Mouse (Mus musculus): ENCODE data around the gene Fgfr2. TPM values are rescaled to one million over a fixed set of nuclear protein-coding genes. Genes with fewer than 3 reads are reported as not detected.
A peak's percentile ranks its signal among the peaks of the same experiment; 100 is the strongest.

Gene Fgfr2
- polyA plus RNA-seq, 1 experiment from 2014 or later = 24.1 TPM

- WGBS = 42% methylated on average over 7 of the region's 7 CpGs
- Histone ChIP-seq H3K27me3 (replicated peaks; ENCODE audit: control insufficient read depth, insufficient read depth, low read length) (no peaks in the 10 kb centered on the region), H3K4me3 (ENCODE audit: low read length) (no peak overlapping the region), H3K9ac (ENCODE audit: low read depth, low read length) (no peak overlapping the region), H3K4me1 (ENCODE audit: control insufficient read depth, insufficient read depth, low read depth, low read length) (peaks cover 65% of the 10 kb centered on the region), H3K36me3 (ENCODE audit: control insufficient read depth, insufficient read depth, low read length) (no peaks in the 10 kb centered on the region), H3K27ac (ENCODE audit: low read depth, low read length) (peak overlapping the region; percentile 68), H3K4me2 (ENCODE audit: low read length) (no peak overlapping the region), H3K9me3 (ENCODE audit: control insufficient read depth, low read length) (no peaks in the 10 kb centered on the region)
- no peak for ATAC-seq
These were observed 314.9 kb downstream of the Fgfr2 start for GRCm38 (mm10) chr7:132808051-132808796.

- H3K4me2 ChIP-seq (ENCODE audit: low read length) = no peak overlapping the region
- no peak for ATAC-seq
- H3K4me1 ChIP-seq (ENCODE audit: control insufficient read depth, insufficient read depth, low read depth, low read length) = peaks cover 60% of the 10 kb centered on the region
- no peak overlapping the region for H3K9ac ChIP-seq (ENCODE audit: low read depth, low read length)
- H3K4me3 ChIP-seq (ENCODE audit: low read length) = no peak overlapping the region
- no peaks in the 10 kb centered on the region for H3K27me3 ChIP-seq (replicated peaks; ENCODE audit: control insufficient read depth, insufficient read depth, low read length)
- H3K36me3 ChIP-seq (ENCODE audit: control insufficient read depth, insufficient read depth, low read length) = no peaks in the 10 kb centered on the region
- peak overlapping the region; percentile 74 for H3K27ac ChIP-seq (ENCODE audit: low read depth, low read length)
- WGBS = 60% methylated on average over 13 of the region's 13 CpGs
- H3K9me3 ChIP-seq (ENCODE audit: control insufficient read depth, low read length) = no peaks in the 10 kb centered on the region
These were observed 316.0 kb downstream of the Fgfr2 start for GRCm38 (mm10) chr7:132806926-132807857.

GRCm38 (mm10) chr7:132806286-132806685, 316.9 kb downstream of the Fgfr2 start:
- H3K9me3 ChIP-seq (ENCODE audit: control insufficient read depth, low read length) = no peaks in the 10 kb centered on the region
- no peaks in the 10 kb centered on the region for H3K36me3 ChIP-seq (ENCODE audit: control insufficient read depth, insufficient read depth, low read length)
- no peak overlapping the region for H3K4me2 ChIP-seq (ENCODE audit: low read length)
- H3K27ac ChIP-seq (ENCODE audit: low read depth, low read length) = peak overlapping the region; percentile 74
- H3K9ac ChIP-seq (ENCODE audit: low read depth, low read length) = no peak overlapping the region
- H3K4me1 ChIP-seq (ENCODE audit: control insufficient read depth, insufficient read depth, low read depth, low read length) = peaks cover 51% of the 10 kb centered on the region
- no peak for ATAC-seq
- no peak overlapping the region for H3K4me3 ChIP-seq (ENCODE audit: low read length)
- 42% methylated on average over 5 of the region's 5 CpGs for WGBS
- no peaks in the 10 kb centered on the region for H3K27me3 ChIP-seq (replicated peaks; ENCODE audit: control insufficient read depth, insufficient read depth, low read length)

GRCm38 (mm10) chr7:132804951-132805350, 318.2 kb downstream of the Fgfr2 start:
- Histone ChIP-seq H3K36me3 (ENCODE audit: control insufficient read depth, insufficient read depth, low read length) (no peaks in the 10 kb centered on the region), H3K9me3 (ENCODE audit: control insufficient read depth, low read length) (no peaks in the 10 kb centered on the region), H3K27ac (ENCODE audit: low read depth, low read length) (no peak overlapping the region), H3K4me2 (ENCODE audit: low read length) (no peak overlapping the region), H3K4me1 (ENCODE audit: control insufficient read depth, insufficient read depth, low read depth, low read length) (peaks cover 42% of the 10 kb centered on the region), H3K27me3 (replicated peaks; ENCODE audit: control insufficient read depth, insufficient read depth, low read length) (no peaks in the 10 kb centered on the region), H3K9ac (ENCODE audit: low read depth, low read length) (no peak overlapping the region), H3K4me3 (ENCODE audit: low read length) (no peak overlapping the region)
- no peak for ATAC-seq
- WGBS = 86% methylated on average over 5 of the region's 5 CpGs

GRCm38 (mm10) chr7:132804461-132804860, 318.7 kb downstream of the Fgfr2 start:
- no peak overlapping the region for H3K4me2 ChIP-seq (ENCODE audit: low read length)
- H3K27ac ChIP-seq (ENCODE audit: low read depth, low read length) = no peak overlapping the region
- no peaks in the 10 kb centered on the region for H3K36me3 ChIP-seq (ENCODE audit: control insufficient read depth, insufficient read depth, low read length)
- no peak overlapping the region for H3K9ac ChIP-seq (ENCODE audit: low read depth, low read length)
- no peaks in the 10 kb centered on the region for H3K27me3 ChIP-seq (replicated peaks; ENCODE audit: control insufficient read depth, insufficient read depth, low read length)
- H3K4me1 ChIP-seq (ENCODE audit: control insufficient read depth, insufficient read depth, low read depth, low read length) = peaks cover 37% of the 10 kb centered on the region
- no peak overlapping the region for H3K4me3 ChIP-seq (ENCODE audit: low read length)
- H3K9me3 ChIP-seq (ENCODE audit: control insufficient read depth, low read length) = no peaks in the 10 kb centered on the region
- 84% methylated on average over 7 of the region's 7 CpGs for WGBS
- no peak for ATAC-seq

- Histone ChIP-seq H3K27ac (ENCODE audit: low read depth, low read length) (no peak overlapping the region), H3K9me3 (ENCODE audit: control insufficient read depth, low read length) (no peaks in the 10 kb centered on the region), H3K4me2 (ENCODE audit: low read length) (no peak overlapping the region), H3K9ac (ENCODE audit: low read depth, low read length) (no peak overlapping the region), H3K4me1 (ENCODE audit: control insufficient read depth, insufficient read depth, low read depth, low read length) (peaks cover 33% of the 10 kb centered on the region), H3K36me3 (ENCODE audit: control insufficient read depth, insufficient read depth, low read length) (no peaks in the 10 kb centered on the region), H3K4me3 (ENCODE audit: low read length) (no peak overlapping the region), H3K27me3 (replicated peaks; ENCODE audit: control insufficient read depth, insufficient read depth, low read length) (no peaks in the 10 kb centered on the region)
- 58% methylated on average over 3 of the region's 3 CpGs for WGBS
- no peak for ATAC-seq
These were observed 319.2 kb downstream of the Fgfr2 start for GRCm38 (mm10) chr7:132803962-132804361.

- Histone ChIP-seq H3K27me3 (replicated peaks; ENCODE audit: control insufficient read depth, insufficient read depth, low read length) (no peaks in the 10 kb centered on the region), H3K9ac (ENCODE audit: low read depth, low read length) (no peak overlapping the region), H3K4me1 (ENCODE audit: control insufficient read depth, insufficient read depth, low read depth, low read length) (peaks cover 27% of the 10 kb centered on the region), H3K9me3 (ENCODE audit: control insufficient read depth, low read length) (no peaks in the 10 kb centered on the region), H3K27ac (ENCODE audit: low read depth, low read length) (no peak overlapping the region), H3K36me3 (ENCODE audit: control insufficient read depth, insufficient read depth, low read length) (no peaks in the 10 kb centered on the region), H3K4me3 (ENCODE audit: low read length) (no peak overlapping the region), H3K4me2 (ENCODE audit: low read length) (no peak overlapping the region)
- no peak for ATAC-seq
- WGBS = 88% methylated on average over 2 of the region's 2 CpGs
These were observed 319.8 kb downstream of the Fgfr2 start for GRCm38 (mm10) chr7:132803336-132803735.

- peak overlapping the region; percentile 32; the same call in 1 of the 2 replicates for H3K9ac ChIP-seq (ENCODE audit: low read depth, low read length)
- H3K27me3 ChIP-seq (replicated peaks; ENCODE audit: control insufficient read depth, insufficient read depth, low read length) = no peaks in the 10 kb centered on the region
- ATAC-seq = no peak
- peaks cover 24% of the 10 kb centered on the region for H3K4me1 ChIP-seq (ENCODE audit: control insufficient read depth, insufficient read depth, low read depth, low read length)
- H3K27ac ChIP-seq (ENCODE audit: low read depth, low read length) = no peak overlapping the region
- H3K4me3 ChIP-seq (ENCODE audit: low read length) = no peak overlapping the region
- H3K9me3 ChIP-seq (ENCODE audit: control insufficient read depth, low read length) = no peaks in the 10 kb centered on the region
- H3K4me2 ChIP-seq (ENCODE audit: low read length) = no peak overlapping the region
- 83% methylated on average over 11 of the region's 11 CpGs for WGBS
- H3K36me3 ChIP-seq (ENCODE audit: control insufficient read depth, insufficient read depth, low read length) = no peaks in the 10 kb centered on the region
These were observed 320.5 kb downstream of the Fgfr2 start for GRCm38 (mm10) chr7:132802691-132803090.

- WGBS = 74% methylated on average over 2 of the region's 2 CpGs
- peaks cover 19% of the 10 kb centered on the region for H3K4me1 ChIP-seq (ENCODE audit: control insufficient read depth, insufficient read depth, low read depth, low read length)
- no peaks in the 10 kb centered on the region for H3K27me3 ChIP-seq (replicated peaks; ENCODE audit: control insufficient read depth, insufficient read depth, low read length)
- no peaks in the 10 kb centered on the region for H3K36me3 ChIP-seq (ENCODE audit: control insufficient read depth, insufficient read depth, low read length)
- H3K9me3 ChIP-seq (ENCODE audit: control insufficient read depth, low read length) = no peaks in the 10 kb centered on the region
- H3K27ac ChIP-seq (ENCODE audit: low read depth, low read length) = no peak overlapping the region; the same call in 1 of the 2 replicates
- no peak for ATAC-seq
- H3K4me3 ChIP-seq (ENCODE audit: low read length) = no peak overlapping the region
- H3K4me2 ChIP-seq (ENCODE audit: low read length) = no peak overlapping the region
- no peak overlapping the region for H3K9ac ChIP-seq (ENCODE audit: low read depth, low read length)
These were observed 321.1 kb downstream of the Fgfr2 start for GRCm38 (mm10) chr7:132802066-132802465.
